Mouse (Mus musculus): ENCODE measurements around the gene Iqcg.

- TF ChIP-seq POLR2A (IDR thresholded peaks at IDR 0.05; ENCODE audit: low read depth, low read length) (no peak), CTCF (IDR thresholded peaks at IDR 0.05; ENCODE audit: extremely low read depth, insufficient read length, insufficient replicate concordance, low read depth, low read length) (no peak)
Measured at GRCm38 (mm10) chr16:32980227-32980626, 75.8 kb downstream of the Iqcg start.

Data from small intestine, adult 2 months (tissue).